Mouse (Mus musculus) lung, postnatal 0 days (tissue): ENCODE measurements around the gene Fbxo27.

Source experiments
- CTCF ChIP-seq: IDR thresholded peaks from 2 replicates; pipeline ENCODE4 v1.5.1; 2016; ENCODE audit warnings: antibody characterized with exemption, mild to moderate bottlenecking
- EP300 ChIP-seq: IDR thresholded peaks from 2 replicates; pipeline ENCODE4 v1.6.1; 2016; ENCODE audit warnings: antibody characterized with exemption, mild to moderate bottlenecking, control low read depth

- TF ChIP-seq CTCF (no peak), EP300 (no peak)
Measured at GRCm38 (mm10) chr7:28739829-28740228, 47.2 kb downstream of the Fbxo27 start.
